Mouse (Mus musculus): Measurements from ENCODE around the gene Cacnb4. TPM values are rescaled to one million over a fixed set of nuclear protein-coding genes. Genes with fewer than 3 reads are reported as not detected.
A peak's percentile ranks its signal among the peaks of the same experiment; 100 is the strongest.

Gene Cacnb4
- not detected in 2 replicates for polyA plus RNA-seq (2012)

DNA sequence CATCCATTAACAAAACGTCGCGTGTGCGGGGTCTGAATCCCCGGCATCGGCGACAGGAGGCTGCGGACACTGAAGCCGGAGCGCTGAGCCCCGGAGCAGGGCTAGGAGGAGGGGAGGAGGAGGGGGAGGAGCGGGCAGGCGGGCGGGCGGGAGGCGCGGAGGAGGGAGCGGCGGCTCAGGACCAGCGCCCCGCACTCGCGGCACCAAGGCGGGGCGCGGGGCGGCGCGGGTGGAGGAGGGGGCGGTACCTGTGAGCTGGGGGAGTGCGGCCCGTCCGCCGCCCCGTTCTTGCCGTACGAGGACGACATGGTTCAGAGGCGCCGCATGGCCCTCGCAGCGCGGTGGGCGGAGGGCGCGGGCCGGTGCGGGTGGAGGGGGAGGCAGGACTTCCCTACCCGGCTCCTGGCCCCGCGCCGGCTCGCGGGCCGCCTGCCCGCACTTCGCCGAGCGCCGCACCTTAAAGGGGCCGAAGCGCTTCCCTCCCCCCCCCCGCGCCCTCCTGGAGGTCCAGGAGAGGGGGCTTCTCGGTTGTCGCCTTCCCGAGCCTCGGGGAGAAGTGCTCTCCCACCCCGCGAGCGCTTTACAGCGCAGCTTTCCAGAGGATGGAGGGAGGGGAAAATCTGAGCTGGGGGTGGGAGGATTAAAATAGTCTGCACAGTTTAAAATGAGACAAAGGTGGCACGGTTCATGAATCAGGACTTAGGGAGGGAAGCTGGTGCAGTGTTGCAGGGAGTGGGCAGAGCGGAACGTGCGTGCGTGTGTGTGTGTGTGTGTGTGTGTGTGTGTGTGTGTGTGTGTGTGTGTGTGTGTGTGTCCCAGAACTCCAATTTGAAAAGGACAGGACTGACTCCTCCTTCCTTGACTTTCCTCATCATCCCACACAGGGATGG, at the start of gene Cacnb4:
Gene Cacnb4, minus strand, starts transcription at position 809 of the 890 bp plus-strand sequence.
- Histone ChIP-seq H3K4me1 (ENCODE audit: control insufficient read depth) (no peaks in the 10 kb centered on the region), H3K36me3 (ENCODE audit: control insufficient read depth) (no peaks in the 10 kb centered on the region), H3K9me3 (ENCODE audit: control insufficient read depth, low read length) (no peaks in the 10 kb centered on the region), H3K27me3 (ENCODE audit: control insufficient read depth) (peaks cover 53% of the 10 kb centered on the region), H3K4me3 (replicated peaks) (peak within 1 kb of the TSS; percentile 43)
- TF ChIP-seq GATA1 (IDR thresholded peaks at IDR 0.05; ENCODE audit: low read length) (no peak), TAL1 (IDR thresholded peaks at IDR 0.05; ENCODE audit: low read length) (no peak)

DNA sequence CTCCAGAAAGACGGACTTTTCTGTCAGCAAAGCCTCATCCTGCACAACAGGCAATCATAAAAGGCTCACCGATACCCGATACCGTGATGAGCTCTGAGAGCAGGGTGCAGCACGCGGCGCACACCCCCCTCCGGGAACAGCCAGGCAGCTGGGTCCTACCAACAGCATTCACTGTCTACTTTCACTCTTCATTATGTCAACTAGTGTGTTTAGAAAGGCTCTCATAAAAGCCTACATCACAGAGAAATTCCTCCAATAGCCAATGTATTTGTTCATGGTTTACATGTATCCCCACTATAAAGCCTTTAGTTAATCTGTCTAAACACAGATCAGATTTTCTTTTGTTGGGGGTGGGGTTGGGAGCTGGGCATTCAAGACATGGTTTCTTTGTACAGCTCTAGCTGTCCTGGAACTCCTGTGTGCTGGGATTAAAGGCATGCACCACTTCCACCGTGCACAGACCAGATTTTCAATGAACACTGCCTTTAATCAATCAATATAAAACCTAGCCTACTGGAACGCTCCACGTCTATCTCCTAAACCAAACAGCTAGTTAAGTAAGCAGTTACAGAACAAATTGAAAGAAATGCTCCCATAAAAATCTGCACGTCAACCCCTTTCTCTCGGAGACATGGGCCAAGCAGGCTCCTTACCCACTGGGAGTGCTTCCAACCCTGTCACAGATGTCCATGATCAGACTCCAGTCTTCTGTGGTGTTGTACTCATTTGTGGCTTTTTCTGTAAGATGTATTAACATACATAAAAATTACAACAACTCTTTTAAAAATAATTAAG, 43.8 kb upstream of the Cacnb4 start:
- no peaks in the 10 kb centered on the region for H3K9me3 ChIP-seq (ENCODE audit: control insufficient read depth, low read length)
- no peaks in the 10 kb centered on the region; the same call in 1 of the 2 replicates for H3K36me3 ChIP-seq (ENCODE audit: control insufficient read depth)
- no peak overlapping the region for H3K4me3 ChIP-seq (replicated peaks)
- H3K4me1 ChIP-seq (ENCODE audit: control insufficient read depth) = no peaks in the 10 kb centered on the region
- H3K27me3 ChIP-seq (ENCODE audit: control insufficient read depth) = no peaks in the 10 kb centered on the region
- TF ChIP-seq GATA1 (IDR thresholded peaks at IDR 0.05; ENCODE audit: low read length) (no peak), TAL1 (IDR thresholded peaks at IDR 0.05; ENCODE audit: low read length) (no peak)

DNA sequence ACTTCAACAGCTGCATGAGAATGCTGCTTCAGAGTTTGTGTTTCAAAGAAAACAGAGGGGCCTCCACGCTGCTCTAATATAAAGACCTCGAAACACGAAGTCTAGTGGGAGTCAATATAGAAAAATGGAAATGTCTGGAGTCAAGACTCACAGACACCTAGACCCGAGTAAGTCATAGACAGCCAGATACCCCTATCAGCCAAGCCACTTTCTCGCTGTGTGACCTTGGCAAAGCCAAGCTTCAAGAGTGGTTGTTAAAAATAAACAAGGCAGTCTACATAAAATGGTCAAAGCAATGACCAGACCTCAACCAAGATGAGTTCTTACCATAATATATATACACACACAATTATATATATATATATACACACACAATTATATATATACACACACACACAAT, 40.4 kb upstream of the Cacnb4 start:
- H3K27me3 ChIP-seq (ENCODE audit: control insufficient read depth) = no peaks in the 10 kb centered on the region
- peaks cover 15% of the 10 kb centered on the region for H3K36me3 ChIP-seq (ENCODE audit: control insufficient read depth)
- H3K4me3 ChIP-seq (replicated peaks) = no peak overlapping the region
- no peak for TF ChIP-seq TAL1 (IDR thresholded peaks at IDR 0.05; ENCODE audit: low read length)
- no peaks in the 10 kb centered on the region for H3K9me3 ChIP-seq (ENCODE audit: control insufficient read depth, low read length)
- H3K4me1 ChIP-seq (ENCODE audit: control insufficient read depth) = no peaks in the 10 kb centered on the region

- peaks cover 15% of the 10 kb centered on the region for H3K36me3 ChIP-seq (ENCODE audit: control insufficient read depth)
These were observed 38.9 kb upstream of the Cacnb4 start for GRCm38 (mm10) chr2:52715538-52715937.

GRCm38 (mm10) chr2:52714111-52714510, 37.5 kb upstream of the Cacnb4 start:
- TF ChIP-seq TAL1 (IDR thresholded peaks at IDR 0.05; ENCODE audit: low read length) (no peak), GATA1 (IDR thresholded peaks at IDR 0.05; ENCODE audit: low read length) (no peak)
- Histone ChIP-seq H3K27me3 (ENCODE audit: control insufficient read depth) (no peaks in the 10 kb centered on the region), H3K4me1 (ENCODE audit: control insufficient read depth) (no peaks in the 10 kb centered on the region), H3K36me3 (ENCODE audit: control insufficient read depth) (peaks cover 22% of the 10 kb centered on the region), H3K9me3 (ENCODE audit: control insufficient read depth, low read length) (no peaks in the 10 kb centered on the region), H3K4me3 (replicated peaks) (no peak overlapping the region)

More at GRCm38 (mm10) chr2:52715538-52715937, 38.9 kb upstream of the Cacnb4 start:
- TF ChIP-seq GATA1 (IDR thresholded peaks at IDR 0.05; ENCODE audit: low read length) = no peak
- no peak for TF ChIP-seq TAL1 (IDR thresholded peaks at IDR 0.05; ENCODE audit: low read length)
- Histone ChIP-seq H3K27me3 (ENCODE audit: control insufficient read depth) (no peaks in the 10 kb centered on the region), H3K4me1 (ENCODE audit: control insufficient read depth) (no peaks in the 10 kb centered on the region), H3K9me3 (ENCODE audit: control insufficient read depth, low read length) (no peaks in the 10 kb centered on the region), H3K4me3 (replicated peaks) (no peak overlapping the region)

DNA sequence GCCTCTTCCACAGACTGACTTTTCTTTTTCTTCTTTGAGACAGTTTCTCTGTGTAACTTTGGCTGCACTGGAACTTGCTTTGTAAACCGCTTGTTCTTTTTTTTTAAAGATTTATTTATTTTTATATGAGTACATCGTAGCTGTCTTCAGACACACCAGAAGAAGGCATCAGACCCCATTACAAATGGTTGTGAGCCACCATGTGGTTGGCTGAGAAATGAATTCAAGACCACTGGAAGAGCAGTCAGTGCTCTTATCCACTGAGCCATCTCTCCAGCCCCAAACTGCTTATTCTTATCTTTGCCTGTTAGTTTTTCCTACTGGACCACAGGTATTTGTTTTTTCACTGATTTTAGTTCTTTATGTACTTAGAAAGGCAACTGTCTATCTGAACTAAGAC, 34.2 kb upstream of the Cacnb4 start:
- Histone ChIP-seq H3K4me3 (replicated peaks) (no peak overlapping the region), H3K36me3 (ENCODE audit: control insufficient read depth) (peaks cover 29% of the 10 kb centered on the region), H3K9me3 (ENCODE audit: control insufficient read depth, low read length) (no peaks in the 10 kb centered on the region), H3K27me3 (ENCODE audit: control insufficient read depth) (no peaks in the 10 kb centered on the region), H3K4me1 (ENCODE audit: control insufficient read depth) (no peaks in the 10 kb centered on the region)
- TF ChIP-seq GATA1 (IDR thresholded peaks at IDR 0.05; ENCODE audit: low read length) (no peak), TAL1 (IDR thresholded peaks at IDR 0.05; ENCODE audit: low read length) (no peak)

- no peaks in the 10 kb centered on the region for H3K27me3 ChIP-seq (ENCODE audit: control insufficient read depth)
- H3K4me3 ChIP-seq (replicated peaks) = no peak overlapping the region
- no peaks in the 10 kb centered on the region for H3K9me3 ChIP-seq (ENCODE audit: control insufficient read depth, low read length)
- no peaks in the 10 kb centered on the region for H3K4me1 ChIP-seq (ENCODE audit: control insufficient read depth)
- TF ChIP-seq GATA1 (IDR thresholded peaks at IDR 0.05; ENCODE audit: low read length) (no peak), TAL1 (IDR thresholded peaks at IDR 0.05; ENCODE audit: low read length) (no peak)
- peaks cover 30% of the 10 kb centered on the region for H3K36me3 ChIP-seq (ENCODE audit: control insufficient read depth)
These were observed 32.8 kb upstream of the Cacnb4 start for GRCm38 (mm10) chr2:52709417-52709816.

DNA sequence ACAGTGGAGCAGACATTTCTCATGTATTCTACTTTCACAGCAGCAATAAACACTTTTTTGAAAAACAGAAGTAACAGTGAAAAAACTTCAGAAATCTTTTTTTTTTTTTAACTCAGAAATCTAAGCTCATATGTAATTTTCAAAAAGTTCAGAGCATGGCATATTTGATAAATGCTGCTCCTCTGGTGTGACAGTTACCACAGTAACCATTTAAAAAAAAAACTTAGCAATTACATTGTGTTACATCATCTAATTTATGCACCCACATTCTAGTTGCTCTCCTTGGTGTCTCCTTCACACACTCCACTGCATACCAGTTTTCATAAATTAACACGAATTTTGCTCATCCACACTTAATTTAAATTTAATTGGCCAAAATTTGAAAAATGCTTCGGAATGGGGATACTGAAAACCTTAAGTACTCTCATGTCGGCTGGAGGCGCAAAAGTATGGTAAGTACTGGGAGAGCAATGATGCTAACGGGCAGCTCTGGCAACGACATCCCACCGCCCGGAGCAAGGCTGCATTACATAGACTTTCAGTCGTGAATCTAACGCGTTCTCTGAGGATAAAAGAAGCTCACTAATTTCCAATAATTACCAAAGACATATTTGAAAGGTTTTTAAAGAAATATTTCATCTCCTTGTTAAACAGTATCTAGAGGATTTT, 24.9 kb upstream of the Cacnb4 start:
- H3K4me3 ChIP-seq (replicated peaks) = no peak overlapping the region
- H3K36me3 ChIP-seq (ENCODE audit: control insufficient read depth) = peaks cover 20% of the 10 kb centered on the region
- TF ChIP-seq TAL1 (IDR thresholded peaks at IDR 0.05; ENCODE audit: low read length) = no peak
- no peak for TF ChIP-seq GATA1 (IDR thresholded peaks at IDR 0.05; ENCODE audit: low read length)
- no peaks in the 10 kb centered on the region for H3K9me3 ChIP-seq (ENCODE audit: control insufficient read depth, low read length)
- no peaks in the 10 kb centered on the region for H3K27me3 ChIP-seq (ENCODE audit: control insufficient read depth)
- no peaks in the 10 kb centered on the region for H3K4me1 ChIP-seq (ENCODE audit: control insufficient read depth)

DNA sequence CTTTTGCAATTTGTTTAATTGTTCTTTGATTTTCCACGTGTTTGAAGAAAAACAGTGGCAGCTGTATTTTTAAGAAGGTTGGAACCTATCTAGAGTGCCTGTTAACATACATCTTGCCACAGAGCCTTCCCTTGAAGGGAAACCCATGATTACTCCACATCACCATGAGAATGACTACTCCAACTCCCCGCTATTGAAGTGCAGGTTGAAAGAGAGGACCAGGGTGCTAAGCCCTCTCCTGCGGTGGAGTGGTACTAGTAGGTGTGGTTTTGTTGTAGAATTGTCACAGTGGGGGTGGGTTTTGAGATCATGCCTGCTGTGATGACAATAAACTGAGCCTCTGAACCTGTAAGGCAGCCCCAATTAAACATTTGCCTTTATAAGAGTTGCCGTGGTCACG, 23.7 kb upstream of the Cacnb4 start:
- Histone ChIP-seq H3K27me3 (ENCODE audit: control insufficient read depth) (no peaks in the 10 kb centered on the region), H3K4me3 (replicated peaks) (no peak overlapping the region), H3K4me1 (ENCODE audit: control insufficient read depth) (no peaks in the 10 kb centered on the region), H3K9me3 (ENCODE audit: control insufficient read depth, low read length) (no peaks in the 10 kb centered on the region), H3K36me3 (ENCODE audit: control insufficient read depth) (peaks cover 12% of the 10 kb centered on the region)
- TF ChIP-seq TAL1 (IDR thresholded peaks at IDR 0.05; ENCODE audit: low read length) = no peak
- no peak for TF ChIP-seq GATA1 (IDR thresholded peaks at IDR 0.05; ENCODE audit: low read length)

Measured in erythroblast, embryonic 14.5 days (primary cell).